Mouse (Mus musculus) fat pad, adult 2 months (tissue): ENCODE measurements around the gene Olfr1022.

Experiments used
- DNase-seq: peaks from one replicate; pipeline ENCODE4 v3.0.0-alpha.2; 2011; ENCODE audit warnings: low read depth, low spot score; ENCODE audit errors: extremely low read depth

Gene Olfr1022

DNA sequence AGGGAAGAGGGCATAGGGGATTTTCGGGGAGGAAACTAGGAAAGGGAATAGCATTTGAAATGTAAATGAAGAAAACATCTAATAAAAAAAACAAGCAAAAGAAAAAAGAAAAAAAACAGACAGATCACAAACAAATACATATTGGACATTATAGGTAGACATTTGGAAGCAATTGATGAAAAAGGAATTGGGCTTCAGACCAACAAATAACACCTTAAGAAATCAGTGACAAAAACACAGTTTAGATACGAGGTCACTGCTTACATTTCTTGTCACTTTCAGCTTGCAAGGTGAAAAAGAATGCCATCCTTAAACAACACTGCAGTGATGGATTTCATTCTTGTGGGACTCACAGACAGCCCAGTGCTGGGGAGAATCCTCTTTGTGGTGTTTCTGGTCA lies at the start of gene Olfr1022:
Gene Olfr1022 (plus strand): TSS at position 301 of the 400 bp plus-strand sequence.
- DNase-seq: no peak

DNA sequence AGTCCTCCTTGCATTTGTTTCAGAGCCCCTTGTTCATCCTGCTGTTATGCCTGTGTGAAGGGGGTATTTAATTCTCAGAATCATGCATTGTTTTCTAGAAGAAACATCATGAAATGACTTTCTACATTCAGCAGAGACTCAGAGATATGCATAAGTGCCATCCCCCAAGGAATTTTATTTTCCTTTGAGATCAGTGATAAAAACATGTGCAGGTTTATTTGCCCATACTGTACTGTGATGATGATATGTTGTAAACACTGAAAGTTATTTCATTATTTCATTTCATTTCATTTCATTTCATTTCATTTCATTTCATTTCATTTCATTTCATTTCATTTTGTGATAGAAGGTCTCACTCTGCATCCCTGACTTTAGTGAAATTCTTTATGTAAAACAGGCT lies 23.0 kb upstream of the Olfr1022 start, which contains the start of gene Olfr1019:
Gene Olfr1019 (minus strand): TSS at position 101 of the 400 bp plus-strand sequence.
- no peak for DNase-seq

DNA sequence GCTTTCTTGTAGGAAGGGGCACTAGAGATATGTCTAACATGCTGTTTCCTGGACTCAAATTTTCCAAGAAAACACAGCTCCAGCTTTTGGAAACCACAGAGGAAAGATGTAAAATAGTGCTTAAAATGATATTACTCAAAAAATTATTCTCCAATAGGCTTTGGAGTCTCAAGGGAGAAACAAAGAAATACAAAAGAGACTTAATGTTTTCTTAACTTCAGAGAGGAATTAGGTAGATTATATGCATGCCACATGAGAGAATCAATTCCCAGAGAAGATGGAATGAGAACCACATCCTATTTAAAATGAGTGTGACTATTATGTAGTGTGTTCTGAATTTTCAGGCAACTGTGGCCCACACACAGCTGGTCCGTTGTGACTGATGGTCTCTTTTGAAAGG lies 21.7 kb upstream of the Olfr1022 start, which contains the start of gene Olfr1020:
Gene Olfr1020 (plus strand): TSS at position 301 of the 400 bp plus-strand sequence.
- no peak for DNase-seq

DNA sequence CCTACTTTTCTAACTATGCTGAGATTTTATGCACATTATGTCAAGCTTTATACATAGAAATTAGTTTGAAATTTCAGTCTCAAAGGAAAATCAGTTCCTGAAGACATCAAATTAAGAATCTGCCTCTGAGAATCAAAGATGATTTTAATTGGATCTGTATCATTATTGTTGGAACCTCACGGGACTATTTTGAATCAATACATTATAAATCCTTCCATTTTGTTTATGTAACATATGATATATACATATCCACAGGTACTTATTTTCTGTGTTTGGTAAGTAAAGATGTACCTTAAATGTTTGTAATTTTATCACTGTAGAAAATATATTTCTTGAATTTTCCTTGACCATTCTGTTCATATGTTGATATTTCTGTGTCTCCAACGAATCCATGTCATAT lies 16.9 kb downstream of the Olfr1022 start, which contains the start of gene Olfr1023:
Gene Olfr1023 (plus strand): TSS at position 301 of the 400 bp plus-strand sequence.
- no peak for DNase-seq

DNA sequence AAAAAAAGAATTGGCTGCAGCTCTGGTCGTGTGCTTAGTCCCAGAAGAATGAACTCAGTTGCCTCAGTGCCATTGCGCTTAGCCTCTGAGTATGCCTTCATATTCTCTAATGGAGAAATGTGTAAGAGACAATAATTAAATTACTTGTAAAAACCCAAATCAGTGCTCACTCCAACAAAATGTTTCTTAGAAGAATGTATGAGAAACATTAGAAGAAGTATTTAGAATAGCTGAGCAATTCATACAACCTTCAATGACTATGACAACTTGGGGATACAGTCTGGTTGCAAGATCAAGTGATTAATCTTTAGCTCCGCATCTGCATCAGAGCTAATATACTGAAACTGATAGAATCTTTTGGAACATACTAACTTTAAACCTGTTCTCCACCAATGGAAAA lies 36.6 kb downstream of the Olfr1022 start, which contains the start of gene Olfr1024:
Gene Olfr1024 (minus strand): TSS at position 101 of the 400 bp plus-strand sequence.
- DNase-seq: no peak

DNA sequence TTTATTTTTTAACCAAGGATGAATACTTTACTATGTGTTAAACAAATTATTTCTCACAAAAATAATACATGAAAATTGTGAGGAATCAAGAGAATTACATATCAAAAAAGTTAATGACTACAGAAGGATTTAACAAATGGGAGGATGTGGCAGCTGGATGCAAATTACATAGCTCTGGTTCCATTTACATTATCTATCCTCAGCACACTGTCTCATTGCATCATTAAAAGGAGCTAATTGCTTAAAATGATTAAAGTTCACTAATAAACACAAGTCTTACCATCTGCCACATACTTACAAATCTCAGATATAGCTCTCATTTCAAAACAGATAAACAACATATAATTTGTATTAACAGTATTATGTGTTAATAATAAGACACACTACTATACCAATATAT lies 44.8 kb downstream of the Olfr1022 start:
- DNase-seq: no peak

DNA sequence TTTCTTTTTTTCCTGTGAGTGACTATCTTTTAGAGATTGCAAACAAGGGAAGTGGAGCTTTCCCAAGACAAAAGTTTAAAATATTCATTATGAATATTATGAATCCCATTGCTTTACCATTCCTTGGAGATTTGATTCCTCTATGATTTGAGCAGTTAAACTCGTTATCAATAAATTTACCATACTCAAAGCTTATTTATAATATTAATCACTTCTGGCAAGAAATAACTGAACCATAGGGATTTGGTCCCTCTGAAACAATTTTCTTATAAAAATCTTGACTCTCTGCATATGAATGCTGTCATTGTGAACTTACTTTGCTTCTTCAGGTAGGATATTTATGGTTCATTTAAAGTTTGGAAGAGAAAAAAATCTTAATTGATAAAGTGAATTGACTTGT lies 46.5 kb downstream of the Olfr1022 start, which contains the start of gene Olfr1025-ps1:
Gene Olfr1025-ps1 (plus strand): TSS at position 301 of the 400 bp plus-strand sequence.
- DNase-seq: no peak
